Mouse (Mus musculus): ENCODE measurements around the gene Mylk4.

DNA sequence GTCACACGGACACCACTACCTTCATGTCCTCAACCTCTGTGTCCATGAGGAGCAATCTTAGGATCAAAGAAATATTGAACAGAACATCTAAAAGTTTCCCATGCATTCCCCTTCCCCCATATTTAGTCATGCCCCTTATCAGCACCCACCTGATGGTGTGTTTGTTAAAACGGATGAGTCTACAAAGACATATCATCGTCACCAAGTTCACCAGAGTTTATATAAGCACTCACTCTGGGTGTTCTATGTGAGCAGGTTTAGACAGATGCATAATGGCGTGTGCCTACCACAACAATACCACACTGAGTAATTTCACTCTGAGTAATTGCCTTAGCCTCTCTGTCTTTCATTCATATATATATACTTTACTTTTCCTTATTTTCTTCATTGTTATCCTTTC is 116.4 kb downstream of the Mylk4 start:
- TF ChIP-seq CTCF (IDR thresholded peaks at IDR 0.05; ENCODE audit: extremely low read depth, insufficient read length, insufficient replicate concordance, low read depth, low read length) (no peak), POLR2A (IDR thresholded peaks at IDR 0.05; ENCODE audit: low read depth, low read length) (no peak)
